Mouse (Mus musculus) liver, postnatal 0 days (tissue): ENCODE measurements at regions not wholly inside any gene's neighbourhood (a gene's known extent, or its start where the extent isn't known, plus 50 kb on each side); places are given as distances from the start of the nearest gene placed in this dataset.

Experiments used
- ATAC-seq: fragments of 200-750 bp; cut with Nextera tagmentation; 2 replicates; pipeline ENCODE4 v1.8.0; 2017; ENCODE audit warnings: mild to moderate bottlenecking, moderate library complexity
- DNase-seq: peaks from one replicate; pipeline ENCODE4 v3.0.0-alpha.2; 2016
- H3K27ac ChIP-seq: fragments of 300-500 bp; sonication (generic); 2 replicates; pipeline ENCODE4 v1.5.1; 2014; ENCODE audit warnings: antibody characterized with exemption, moderate library complexity, mild to moderate bottlenecking, low read depth
- H3K27me3 ChIP-seq: fragments of 300-500 bp; sonication (generic); 2 replicates; pipeline ENCODE4 v1.6.1; 2014; ENCODE audit warnings: low read length, control low read depth, mixed read lengths; ENCODE audit not compliant: insufficient read depth
- H3K36me3 ChIP-seq: fragments of 300-500 bp; sonication (generic); replicated peaks from 2 replicates; pipeline ENCODE4 v1.6.1; 2014; ENCODE audit warnings: mild to moderate bottlenecking, control low read depth, low read length, moderate library complexity, mixed read lengths; ENCODE audit not compliant: insufficient read depth
- H3K4me1 ChIP-seq: fragments of 300-500 bp; sonication (generic); 2 replicates; pipeline ENCODE4 v1.6.1; 2014; ENCODE audit warnings: antibody characterized with exemption, mild to moderate bottlenecking, control low read depth; ENCODE audit not compliant: insufficient read depth
- H3K4me2 ChIP-seq: fragments of 300-500 bp; sonication (generic); 2 replicates; pipeline ENCODE4 v1.6.1; 2014; ENCODE audit warnings: low read depth, mild to moderate bottlenecking, low read length, moderate library complexity, mixed read lengths
- H3K4me3 ChIP-seq: fragments of 300-500 bp; sonication (generic); 2 replicates; pipeline ENCODE4 v1.5.1; 2014; ENCODE audit warnings: low read depth, low read length
- H3K9ac ChIP-seq: fragments of 300-500 bp; sonication (generic); replicated peaks from 2 replicates; pipeline ENCODE4 v1.6.1; 2014; ENCODE audit warnings: mild to moderate bottlenecking, moderate library complexity
- H3K9me3 ChIP-seq: fragments of 300-500 bp; sonication (generic); 2 replicates; pipeline ENCODE4 v1.6.1; 2016; ENCODE audit warnings: mild to moderate bottlenecking, control low read depth, low read length, mixed read lengths
- CTCF ChIP-seq: sonication (generic); IDR thresholded peaks from 2 replicates; pipeline ENCODE4 v1.5.1; 2016; ENCODE audit warnings: antibody characterized with exemption, low read depth
- EP300 ChIP-seq: IDR thresholded peaks from 2 replicates; pipeline ENCODE4 v1.6.1; 2016; ENCODE audit warnings: antibody characterized with exemption, low read depth, mild to moderate bottlenecking
- WGBS: fragments of 180-500 bp; shearing (Covaris S2); extraction: QIAGEN DNeasy Blood & Tissue Kit; methylation state at CpG from one replicate; pipeline ENCODE4 v1.1.7; 2014; ENCODE audit not compliant: insufficient replicate concordance; 5-methylcytosine and 5-hydroxymethylcytosine counted together

- TF ChIP-seq CTCF (no peak), EP300 (no peak)
- DNase-seq = no peak
- H3K27me3 ChIP-seq = no peaks in the 10 kb centered on the region
- 62% methylated on average over 4 of the region's 4 CpGs for WGBS
- H3K9me3 ChIP-seq = no peaks in the 10 kb centered on the region
- H3K4me2 ChIP-seq = no peak overlapping the region
- no peaks in the 10 kb centered on the region for H3K36me3 ChIP-seq
- H3K27ac ChIP-seq = no peak overlapping the region
- ATAC-seq = no peak
- no peaks in the 10 kb centered on the region; the same call in none of the 2 replicates for H3K4me1 ChIP-seq
- H3K9ac ChIP-seq = no peak overlapping the region
- H3K4me3 ChIP-seq = no peak overlapping the region
These were observed 57.3 kb upstream of the Raph1 start for GRCm38 (mm10) chr1:60624231-60624630.

GRCm38 (mm10) chr1:60623440-60624016, 56.6 kb upstream of the Raph1 start:
- Histone ChIP-seq H3K27me3 (no peaks in the 10 kb centered on the region), H3K27ac (no peak overlapping the region), H3K36me3 (no peaks in the 10 kb centered on the region), H3K4me1 (no peaks in the 10 kb centered on the region; the same call in none of the 2 replicates), H3K9me3 (no peaks in the 10 kb centered on the region), H3K9ac (no peak overlapping the region), H3K4me2 (no peak overlapping the region), H3K4me3 (no peak overlapping the region)
- ATAC-seq (no peak), DNase-seq (no peak)
- 72% methylated on average over 3 of the region's 3 CpGs for WGBS
- peak; percentile 57 for TF ChIP-seq EP300
- TF ChIP-seq CTCF = no peak

- TF ChIP-seq CTCF (no peak), EP300 (no peak)
- ATAC-seq (no peak), DNase-seq (no peak)
- Histone ChIP-seq H3K27ac (no peak overlapping the region), H3K4me1 (no peaks in the 10 kb centered on the region), H3K36me3 (no peaks in the 10 kb centered on the region), H3K27me3 (no peaks in the 10 kb centered on the region), H3K4me3 (no peak overlapping the region), H3K9me3 (no peaks in the 10 kb centered on the region), H3K9ac (no peak overlapping the region), H3K4me2 (no peak overlapping the region)
- WGBS = 67% methylated on average over 3 of the region's 3 CpGs
These were observed 54.9 kb upstream of the Raph1 start for GRCm38 (mm10) chr1:60621770-60622169.

- H3K9ac ChIP-seq = no peak overlapping the region
- TF ChIP-seq CTCF = no peak
- no peak for TF ChIP-seq EP300
- H3K27ac ChIP-seq = no peak overlapping the region
- H3K4me2 ChIP-seq = no peak overlapping the region
- no peak overlapping the region for H3K4me3 ChIP-seq
- ATAC-seq (no peak), DNase-seq (no peak)
- H3K4me1 ChIP-seq = no peaks in the 10 kb centered on the region
- H3K36me3 ChIP-seq = no peaks in the 10 kb centered on the region
- WGBS = 71% methylated on average over 8 of the region's 8 CpGs
- H3K9me3 ChIP-seq = no peaks in the 10 kb centered on the region
- no peaks in the 10 kb centered on the region for H3K27me3 ChIP-seq
These were observed 54.3 kb upstream of the Raph1 start for GRCm38 (mm10) chr1:60621064-60621726.

- Histone ChIP-seq H3K27ac (no peak overlapping the region), H3K9me3 (no peaks in the 10 kb centered on the region), H3K36me3 (no peaks in the 10 kb centered on the region), H3K4me1 (no peaks in the 10 kb centered on the region; the same call in 1 of the 2 replicates), H3K4me2 (no peak overlapping the region), H3K4me3 (no peak overlapping the region), H3K27me3 (no peaks in the 10 kb centered on the region), H3K9ac (no peak overlapping the region)
- ATAC-seq (no peak), DNase-seq (no peak)
- TF ChIP-seq EP300 = no peak
- WGBS = 80% methylated on average over 1 of the region's 1 CpGs
These were observed 51.5 kb upstream of the Raph1 start for GRCm38 (mm10) chr1:60618389-60618788.

GRCm38 (mm10) chr1:60616916-60617315, 50.0 kb upstream of the Raph1 start:
- no peaks in the 10 kb centered on the region for H3K27me3 ChIP-seq
- H3K9me3 ChIP-seq = no peaks in the 10 kb centered on the region
- H3K4me3 ChIP-seq = no peak overlapping the region
- no peak overlapping the region for H3K9ac ChIP-seq
- no peak overlapping the region for H3K4me2 ChIP-seq
- 48% methylated on average over 2 of the region's 2 CpGs for WGBS
- H3K36me3 ChIP-seq = no peaks in the 10 kb centered on the region
- no peak for ATAC-seq
- H3K27ac ChIP-seq = no peak overlapping the region
- H3K4me1 ChIP-seq = no peaks in the 10 kb centered on the region; the same call in 1 of the 2 replicates
- TF ChIP-seq CTCF = no peak
- no peak for TF ChIP-seq EP300
- no peak for DNase-seq
